Mouse (Mus musculus): ENCODE data around the gene Sap30l.
A peak's percentile ranks its signal among the peaks of the same experiment; 100 is the strongest.

Sap30l gene

GRCm38 (mm10) chr11:57800971-57801765, at the start of gene Sap30l:
Sap30l (plus strand) TSS chr11:57801637.
- peak; percentile 99 for DNase-seq (ENCODE audit: low spot score)

GRCm38 (mm10) chr11:57753538-57754203, 47.8 kb upstream of the Sap30l start:
- no peak for DNase-seq (ENCODE audit: low spot score)

GRCm38 (mm10) chr11:57758621-57759020, 42.8 kb upstream of the Sap30l start:
- no peak for DNase-seq (ENCODE audit: low spot score)

GRCm38 (mm10) chr11:57760509-57761058, 40.9 kb upstream of the Sap30l start:
- DNase-seq (ENCODE audit: low spot score), result peak; percentile 70

GRCm38 (mm10) chr11:57761347-57761746, 40.1 kb upstream of the Sap30l start:
- DNase-seq (ENCODE audit: low spot score), result no peak

GRCm38 (mm10) chr11:57764124-57764523, 37.3 kb upstream of the Sap30l start:
- no peak for DNase-seq (ENCODE audit: low spot score)

- DNase-seq (ENCODE audit: low spot score), result peak; percentile 77
Observed at GRCm38 (mm10) chr11:57766617-57767016, 34.8 kb upstream of the Sap30l start.

GRCm38 (mm10) chr11:57767171-57767570, 34.3 kb upstream of the Sap30l start:
- no peak for DNase-seq (ENCODE audit: low spot score)

- no peak for DNase-seq (ENCODE audit: low spot score)
Observed at GRCm38 (mm10) chr11:57770776-57771175, 30.7 kb upstream of the Sap30l start.

- DNase-seq (ENCODE audit: low spot score), result no peak
Observed at GRCm38 (mm10) chr11:57771676-57772075, 29.8 kb upstream of the Sap30l start.

GRCm38 (mm10) chr11:57773479-57773878, 28.0 kb upstream of the Sap30l start:
- DNase-seq (ENCODE audit: low spot score), result peak; percentile 61

GRCm38 (mm10) chr11:57773936-57774335, 27.5 kb upstream of the Sap30l start:
- peak; percentile 62 for DNase-seq (ENCODE audit: low spot score)

- no peak for DNase-seq (ENCODE audit: low spot score)
Observed at GRCm38 (mm10) chr11:57775868-57776267, 25.6 kb upstream of the Sap30l start.

GRCm38 (mm10) chr11:57776546-57776945, 24.9 kb upstream of the Sap30l start:
- DNase-seq (ENCODE audit: low spot score), result no peak

- DNase-seq (ENCODE audit: low spot score), result peak; percentile 85
Observed at GRCm38 (mm10) chr11:57778349-57778748, 23.1 kb upstream of the Sap30l start.

GRCm38 (mm10) chr11:57779824-57780223, 21.6 kb upstream of the Sap30l start:
- DNase-seq (ENCODE audit: low spot score), result no peak

GRCm38 (mm10) chr11:57786616-57787418, 14.6 kb upstream of the Sap30l start:
- DNase-seq (ENCODE audit: low spot score), result peak; percentile 60

- peak; percentile 65 for DNase-seq (ENCODE audit: low spot score)
Observed at GRCm38 (mm10) chr11:57787913-57788312, 13.5 kb upstream of the Sap30l start.

- DNase-seq (ENCODE audit: low spot score), result no peak
Observed at GRCm38 (mm10) chr11:57790866-57791535, 10.4 kb upstream of the Sap30l start.

- DNase-seq (ENCODE audit: low spot score), result no peak
Observed at GRCm38 (mm10) chr11:57795086-57795485, 6.4 kb upstream of the Sap30l start.

GRCm38 (mm10) chr11:57797828-57798227, 3.6 kb upstream of the Sap30l start:
- no peak for DNase-seq (ENCODE audit: low spot score)

- DNase-seq (ENCODE audit: low spot score), result no peak
Observed at GRCm38 (mm10) chr11:57799456-57799855, 2.0 kb upstream of the Sap30l start.
